Mouse (Mus musculus): ENCODE measurements around the gene Elmo3. TPM values are rescaled to one million over a fixed set of nuclear protein-coding genes. Genes with fewer than 3 reads are reported as not detected.

Elmo3 gene
- polyA plus RNA-seq, 1 experiment from 2014 or later, result 2.1 TPM

MicroRNAs encoded within 50 kb of the gene (microRNA counts, 519-probe panel; counts per million panel counts)
- 114 counts per million for microRNA mmu-miR-328

Small RNAs within 50 kb of the gene (microRNA-seq; reads per million reads assigned to microRNA genes)
- gene Gm27320, result not detected
- 484 reads per million, percentile 68 among the genes with 10 or more reads in this experiment for gene Mir328

Other genes with a start within 250 kb of the Elmo3 start
- gene Ces3b, start 221.8 kb upstream of the Elmo3 start, polyA plus RNA-seq (2015; fragmentation: Nextera tagmentation; extraction: Ambion mirVana), result not detected in 2 replicates
- not detected in 2 replicates for gene Ces4a, start 173.8 kb upstream of the Elmo3 start, polyA plus RNA-seq (2015; fragmentation: Nextera tagmentation; extraction: Ambion mirVana)
- 8.9 and 11.5 TPM in 2 replicates for gene Cbfb, start 134.9 kb upstream of the Elmo3 start, polyA plus RNA-seq (2015; fragmentation: Nextera tagmentation; extraction: Ambion mirVana)
- gene D230025D16Rik, start 80.5 kb upstream of the Elmo3 start, polyA plus RNA-seq (2015; fragmentation: Nextera tagmentation; extraction: Ambion mirVana), result 13.5 and 16.0 TPM in 2 replicates
- gene B3gnt9, start 50.4 kb upstream of the Elmo3 start, polyA plus RNA-seq (2015; fragmentation: Nextera tagmentation; extraction: Ambion mirVana), result 2.3 and 3.2 TPM in 2 replicates
- gene Tradd, start 41.0 kb upstream of the Elmo3 start, polyA plus RNA-seq (2015; fragmentation: Nextera tagmentation; extraction: Ambion mirVana), result 16.2 and 16.7 TPM in 2 replicates
- gene Fbxl8, start 41.0 kb upstream of the Elmo3 start, polyA plus RNA-seq (2015; fragmentation: Nextera tagmentation; extraction: Ambion mirVana), result 0.98 and 1.1 TPM in 2 replicates
- gene Hsf4, start 35.8 kb upstream of the Elmo3 start, polyA plus RNA-seq (2015; fragmentation: Nextera tagmentation; extraction: Ambion mirVana), result 0.10 TPM in 1 of 2 replicates, not detected in the other
- 0.10 and 0.14 TPM in 2 replicates for gene Nol3, start 29.5 kb upstream of the Elmo3 start, polyA plus RNA-seq (2015; fragmentation: Nextera tagmentation; extraction: Ambion mirVana)
- 0.60 and 1.1 TPM in 2 replicates for gene 4931428F04Rik, start 15.7 kb upstream of the Elmo3 start, polyA plus RNA-seq (2015; fragmentation: Nextera tagmentation; extraction: Ambion mirVana)
- 6.2 and 6.7 TPM in 2 replicates for gene Exoc3l, start 9.5 kb upstream of the Elmo3 start, polyA plus RNA-seq (2015; fragmentation: Nextera tagmentation; extraction: Ambion mirVana)
- gene E2f4, start 7.9 kb upstream of the Elmo3 start, polyA plus RNA-seq (2015; fragmentation: Nextera tagmentation; extraction: Ambion mirVana), result 187 and 232 TPM in 2 replicates
- gene Lrrc29, start 20.7 kb downstream of the Elmo3 start, polyA plus RNA-seq (2015; fragmentation: Nextera tagmentation; extraction: Ambion mirVana), result 9.4 and 9.5 TPM in 2 replicates
- gene Tmem208, start 20.8 kb downstream of the Elmo3 start, polyA plus RNA-seq (2015; fragmentation: Nextera tagmentation; extraction: Ambion mirVana), result 103 and 108 TPM in 2 replicates
- gene Fhod1, start 42.4 kb downstream of the Elmo3 start, polyA plus RNA-seq (2015; fragmentation: Nextera tagmentation; extraction: Ambion mirVana), result 0.66 and 0.71 TPM in 2 replicates
- 0.14 and 0.15 TPM in 2 replicates for gene Slc9a5, start 43.2 kb downstream of the Elmo3 start, polyA plus RNA-seq (2015; fragmentation: Nextera tagmentation; extraction: Ambion mirVana)
- 0.05 and 0.09 TPM in 2 replicates for gene Plekhg4, start 67.7 kb downstream of the Elmo3 start, polyA plus RNA-seq (2015; fragmentation: Nextera tagmentation; extraction: Ambion mirVana)
- not detected in 2 replicates for gene Kctd19, start 107.9 kb downstream of the Elmo3 start, polyA plus RNA-seq (2015; fragmentation: Nextera tagmentation; extraction: Ambion mirVana)
- gene Lrrc36, start 108.0 kb downstream of the Elmo3 start, polyA plus RNA-seq (2015; fragmentation: Nextera tagmentation; extraction: Ambion mirVana), result 0.15 and 0.16 TPM in 2 replicates
- 1.6 and 1.8 TPM in 2 replicates for gene Tppp3, start 165.9 kb downstream of the Elmo3 start, polyA plus RNA-seq (2015; fragmentation: Nextera tagmentation; extraction: Ambion mirVana)
- 2.1 TPM in 2 replicates for gene Zdhhc1, start 191.3 kb downstream of the Elmo3 start, polyA plus RNA-seq (2015; fragmentation: Nextera tagmentation; extraction: Ambion mirVana)
- 1.5 and 2.2 TPM in 2 replicates for gene Hsd11b2, start 213.2 kb downstream of the Elmo3 start, polyA plus RNA-seq (2015; fragmentation: Nextera tagmentation; extraction: Ambion mirVana)